Mouse (Mus musculus): ENCODE measurements around the gene Cdk17.

GRCm38 (mm10) chr10:93288336-93288735 is 127.7 kb downstream of the Cdk17 start:
- no peak for TF ChIP-seq CTCF (IDR thresholded peaks at IDR 0.05; ENCODE audit: insufficient read depth, low read length)
- TF ChIP-seq POLR2A (IDR thresholded peaks at IDR 0.05; ENCODE audit: borderline replicate concordance, extremely low read depth, low read depth, low read length) = no peak

All from lung, adult 2 months (tissue).